36 mouse cellular contexts compared by ENCODE assay signal in the genomic region with DNA sequence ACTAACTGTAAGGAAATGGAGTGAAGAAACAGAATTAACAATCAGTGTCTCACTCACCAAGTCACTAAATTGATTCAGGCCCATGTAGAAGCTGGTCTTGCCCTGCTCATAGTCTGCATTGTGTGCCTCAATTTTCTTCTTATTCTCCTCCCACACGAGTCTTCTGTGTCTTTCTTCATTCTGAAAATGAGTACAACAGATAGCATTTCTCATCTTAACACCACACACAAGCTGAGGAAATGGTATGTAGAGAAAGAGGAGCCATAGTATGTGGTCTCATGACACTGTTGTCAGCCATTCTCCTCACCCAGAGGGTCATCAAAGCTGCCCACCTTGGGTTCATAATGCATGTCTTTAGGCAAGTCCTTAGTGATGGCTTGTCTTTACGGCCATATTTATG. TPM values are rescaled to one million over a fixed set of nuclear protein-coding genes. Genes with fewer than 3 reads are reported as not detected.
"Had no signal": no experiment of that assay in that cellular context is flagged by ENCODE, and none has a peak within 500 bp of the region (broad histone marks: within the 10 kb centered on the region; RNA-seq: fewer than 3 reads in every experiment).

A gene (minus strand): TSS at position 101 of the 400 bp plus-strand sequence.

RNA-seq across cellular contexts. Expression of the gene that starts here (rescaled TPM):
- total RNA-seq: heart, postnatal 10 days; heart, postnatal 14 days; heart, postnatal 25 days; heart, postnatal 36 days; hematopoietic stem cell, adult 5-6 weeks; hindbrain, postnatal 0 days; layer of hippocampus, adult 18-20 months; layer of hippocampus, adult 2 months; layer of hippocampus, adult 8-10 months; layer of hippocampus, postnatal 10 days; layer of hippocampus, postnatal 14 days; layer of hippocampus, postnatal 25 days; layer of hippocampus, postnatal 36 days; left cerebral cortex, adult 18-20 months; left cerebral cortex, adult 2 months had no signal
- polyA plus RNA-seq: heart, embryonic 10.5 days; heart, embryonic 11.5 days; heart, embryonic 12.5 days; heart, embryonic 14.5 days; heart, embryonic 16.5 days; hindbrain, embryonic 10.5 days; hindbrain, embryonic 11.5 days; hindbrain, embryonic 12.5 days; hindbrain, embryonic 13.5 days; hindbrain, embryonic 14.5 days; hindbrain, embryonic 15.5 days; hindbrain, postnatal 0 days; inflammation-experienced regulatory T-cells, adult 6 months; intestine, embryonic 14.5 days; intestine, embryonic 15.5 days; intestine, embryonic 16.5 days; intestine, postnatal 0 days; kidney, adult 2 months; kidney, embryonic 14.5 days; kidney, embryonic 16.5 days; kidney, postnatal 0 days; large intestine, adult 2 months had no signal
